Mouse (Mus musculus): ENCODE measurements around the gene Pspn. TPM values are rescaled to one million over a fixed set of nuclear protein-coding genes. Genes with fewer than 3 reads are reported as not detected.

The Pspn gene
- polyA plus RNA-seq, 1 experiment from 2014 or later: not detected

DNA sequence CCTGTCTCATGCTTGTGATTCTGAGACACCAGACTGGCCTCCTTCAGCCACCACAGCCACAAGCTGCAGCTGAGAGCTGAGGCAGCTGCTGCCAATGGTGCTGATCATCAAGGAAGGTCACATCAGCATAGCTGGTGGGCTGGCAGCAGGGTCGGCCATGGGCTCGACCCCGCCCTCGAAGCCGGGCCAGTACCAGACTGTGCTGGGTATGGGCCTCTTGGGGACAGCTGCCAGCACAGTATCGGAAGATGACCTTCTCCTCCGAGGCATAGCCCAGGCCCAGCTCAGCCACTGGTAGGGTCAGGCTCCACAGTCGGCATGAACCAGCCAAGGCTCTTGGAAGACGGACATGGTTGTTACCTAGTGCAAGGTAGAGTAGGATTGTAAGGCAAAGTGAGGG, 404 bp downstream of the Pspn start:
- Histone ChIP-seq H3K9ac (ENCODE audit: low read depth, low read length) (no peak overlapping the region), H3K27ac (ENCODE audit: low read length) (no peak overlapping the region), H3K4me2 (ENCODE audit: low read depth, low read length) (no peak overlapping the region), H3K4me3 (ENCODE audit: low read length) (no peak overlapping the region), H3K27me3 (replicated peaks; ENCODE audit: control insufficient read depth, insufficient read depth, low read length) (no peaks in the 10 kb centered on the region), H3K9me3 (ENCODE audit: control insufficient read depth, low read length) (no peaks in the 10 kb centered on the region), H3K36me3 (ENCODE audit: control insufficient read depth, insufficient read depth, low read length) (peaks cover 25% of the 10 kb centered on the region), H3K4me1 (ENCODE audit: control insufficient read depth, insufficient read depth, low read length) (0 out of 2 replicates have a peak, but pooled peaks cover 5% of the 10 kb centered on the region)
- WGBS: 93% methylated on average over 9 of the region's 9 CpGs
- ATAC-seq: no peak

- H3K36me3 ChIP-seq (ENCODE audit: control insufficient read depth, insufficient read depth, low read length): peaks cover 26% of the 10 kb centered on the region
- ATAC-seq: peak; percentile 100
- 0% methylated on average over 38 of the region's 38 CpGs for WGBS
- H3K27ac ChIP-seq (ENCODE audit: low read length): peak within 1 kb of the TSS; percentile 47; the same call in 1 of the 2 replicates
- peak within 1 kb of the TSS; percentile 75 for H3K9ac ChIP-seq (ENCODE audit: low read depth, low read length)
- H3K4me3 ChIP-seq (ENCODE audit: low read length): peak within 1 kb of the TSS; percentile 70
- H3K9me3 ChIP-seq (ENCODE audit: control insufficient read depth, low read length): no peaks in the 10 kb centered on the region
- H3K4me2 ChIP-seq (ENCODE audit: low read depth, low read length): peak within 1 kb of the TSS; percentile 76
- no peaks in the 10 kb centered on the region for H3K27me3 ChIP-seq (replicated peaks; ENCODE audit: control insufficient read depth, insufficient read depth, low read length)
- 0 out of 2 replicates have a peak, but pooled peaks cover 5% of the 10 kb centered on the region for H3K4me1 ChIP-seq (ENCODE audit: control insufficient read depth, insufficient read depth, low read length)
Observed at GRCm38 (mm10) chr17:56997029-56997667, 2.7 kb downstream of the Pspn start, which contains the start of gene Alkbh7. Alkbh7 (plus strand) TSS chr17:56997339.

GRCm38 (mm10) chr17:56996506-56996905, 3.3 kb downstream of the Pspn start:
- H3K4me2 ChIP-seq (ENCODE audit: low read depth, low read length): 0 out of 2 replicates have a peak overlapping the region, but pooled peaks have one; percentile 22
- no peaks in the 10 kb centered on the region for H3K9me3 ChIP-seq (ENCODE audit: control insufficient read depth, low read length)
- 0 out of 2 replicates have a peak, but pooled peaks cover 5% of the 10 kb centered on the region for H3K4me1 ChIP-seq (ENCODE audit: control insufficient read depth, insufficient read depth, low read length)
- H3K27ac ChIP-seq (ENCODE audit: low read length): no peak overlapping the region
- H3K36me3 ChIP-seq (ENCODE audit: control insufficient read depth, insufficient read depth, low read length): peaks cover 26% of the 10 kb centered on the region
- H3K27me3 ChIP-seq (replicated peaks; ENCODE audit: control insufficient read depth, insufficient read depth, low read length): no peaks in the 10 kb centered on the region
- H3K4me3 ChIP-seq (ENCODE audit: low read length): no peak overlapping the region; the same call in 1 of the 2 replicates
- 0 out of 2 replicates have a peak overlapping the region, but pooled peaks have one; percentile 21 for H3K9ac ChIP-seq (ENCODE audit: low read depth, low read length)
- peak; percentile 1; the same call in 1 of the 2 replicates for ATAC-seq
- 72% methylated on average over 2 of the region's 2 CpGs for WGBS

DNA sequence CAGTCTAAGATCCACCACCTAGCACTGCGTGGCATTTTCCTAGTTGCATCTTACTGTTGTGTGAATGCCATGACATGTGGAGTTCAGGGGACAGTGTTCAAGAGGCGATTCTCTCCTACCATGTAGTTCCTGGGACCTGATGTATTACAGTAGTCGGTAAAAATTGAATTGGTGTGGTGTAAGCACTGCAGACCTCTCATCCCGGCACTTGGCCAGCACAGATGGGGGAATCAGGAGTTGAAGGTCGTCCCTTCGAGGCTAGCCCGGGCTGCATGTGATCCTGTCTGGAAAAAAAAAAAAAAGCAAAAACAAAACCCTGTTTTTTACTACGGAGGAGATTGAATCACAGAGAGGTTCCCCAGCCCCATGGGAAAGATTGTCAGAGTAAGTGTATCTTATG, 4.8 kb downstream of the Pspn start:
- H3K36me3 ChIP-seq (ENCODE audit: control insufficient read depth, insufficient read depth, low read length): peaks cover 26% of the 10 kb centered on the region
- H3K4me2 ChIP-seq (ENCODE audit: low read depth, low read length): no peak overlapping the region
- ATAC-seq: no peak
- H3K9ac ChIP-seq (ENCODE audit: low read depth, low read length): no peak overlapping the region
- no peak overlapping the region for H3K4me3 ChIP-seq (ENCODE audit: low read length)
- H3K27me3 ChIP-seq (replicated peaks; ENCODE audit: control insufficient read depth, insufficient read depth, low read length): no peaks in the 10 kb centered on the region
- no peaks in the 10 kb centered on the region for H3K9me3 ChIP-seq (ENCODE audit: control insufficient read depth, low read length)
- H3K27ac ChIP-seq (ENCODE audit: low read length): no peak overlapping the region
- 89% methylated on average over 8 of the region's 8 CpGs for WGBS
- H3K4me1 ChIP-seq (ENCODE audit: control insufficient read depth, insufficient read depth, low read length): peaks cover 12% of the 10 kb centered on the region

GRCm38 (mm10) chr17:56990966-56991365, 8.9 kb downstream of the Pspn start:
- H3K9ac ChIP-seq (ENCODE audit: low read depth, low read length): peak overlapping the region; percentile 91
- WGBS: 75% methylated on average over 2 of the region's 2 CpGs
- peak overlapping the region; percentile 67 for H3K4me2 ChIP-seq (ENCODE audit: low read depth, low read length)
- H3K4me3 ChIP-seq (ENCODE audit: low read length): peak overlapping the region; percentile 82
- peaks cover 17% of the 10 kb centered on the region for H3K36me3 ChIP-seq (ENCODE audit: control insufficient read depth, insufficient read depth, low read length)
- ATAC-seq: no peak
- no peaks in the 10 kb centered on the region for H3K9me3 ChIP-seq (ENCODE audit: control insufficient read depth, low read length)
- H3K4me1 ChIP-seq (ENCODE audit: control insufficient read depth, insufficient read depth, low read length): peaks cover 8% of the 10 kb centered on the region
- H3K27ac ChIP-seq (ENCODE audit: low read length): no peak overlapping the region
- H3K27me3 ChIP-seq (replicated peaks; ENCODE audit: control insufficient read depth, insufficient read depth, low read length): no peaks in the 10 kb centered on the region

DNA sequence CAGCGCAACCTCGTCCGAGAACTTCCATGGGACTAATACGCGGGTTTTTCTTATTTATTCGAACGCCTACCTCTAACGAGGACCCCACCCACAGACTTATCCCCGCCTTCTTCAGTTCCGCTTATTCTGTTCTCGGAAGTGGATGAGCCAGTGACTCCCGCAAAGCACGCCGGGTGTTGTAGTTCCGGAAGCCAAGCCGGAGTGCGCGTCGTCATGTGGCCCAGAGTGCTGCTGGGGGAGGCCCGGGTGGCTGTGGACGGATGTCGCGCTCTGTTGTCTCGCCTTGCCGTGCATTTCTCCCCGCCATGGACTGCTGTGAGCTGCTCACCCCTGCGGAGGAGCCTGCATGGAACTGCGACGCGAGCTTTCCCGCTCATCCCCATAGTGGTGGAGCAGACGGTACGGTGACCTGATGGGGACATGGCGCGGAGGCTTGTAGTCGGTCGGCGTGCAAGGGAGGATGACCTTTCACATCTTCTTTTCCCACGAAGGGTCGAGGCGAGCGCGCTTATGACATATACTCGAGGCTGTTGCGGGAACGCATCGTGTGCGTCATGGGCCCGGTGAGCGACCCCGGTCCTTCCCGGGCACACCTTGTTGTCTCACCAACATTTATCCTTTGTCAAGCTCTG, 9.6 kb downstream of the Pspn start, which contains the start of gene Clpp:
Gene Clpp, plus strand, starts transcription at position 191 of the 632 bp plus-strand sequence.
- peak within 1 kb of the TSS; percentile 69 for H3K27ac ChIP-seq (ENCODE audit: low read length)
- H3K4me3 ChIP-seq (ENCODE audit: low read length): peak within 1 kb of the TSS; percentile 82
- peak within 1 kb of the TSS; percentile 67 for H3K4me2 ChIP-seq (ENCODE audit: low read depth, low read length)
- no peaks in the 10 kb centered on the region for H3K27me3 ChIP-seq (replicated peaks; ENCODE audit: control insufficient read depth, insufficient read depth, low read length)
- peak within 1 kb of the TSS; percentile 91 for H3K9ac ChIP-seq (ENCODE audit: low read depth, low read length)
- peaks cover 11% of the 10 kb centered on the region for H3K36me3 ChIP-seq (ENCODE audit: control insufficient read depth, insufficient read depth, low read length)
- WGBS: under 1% methylated on average over 52 of the region's 52 CpGs
- no peaks in the 10 kb centered on the region for H3K9me3 ChIP-seq (ENCODE audit: control insufficient read depth, low read length)
- peak; percentile 98 for ATAC-seq
- peaks cover 8% of the 10 kb centered on the region for H3K4me1 ChIP-seq (ENCODE audit: control insufficient read depth, insufficient read depth, low read length)

- Histone ChIP-seq H3K4me3 (ENCODE audit: low read length) (peak overlapping the region; percentile 82), H3K27me3 (replicated peaks; ENCODE audit: control insufficient read depth, insufficient read depth, low read length) (no peaks in the 10 kb centered on the region), H3K27ac (ENCODE audit: low read length) (peak overlapping the region; percentile 69), H3K4me2 (ENCODE audit: low read depth, low read length) (peak overlapping the region; percentile 64), H3K9me3 (ENCODE audit: control insufficient read depth, low read length) (no peaks in the 10 kb centered on the region), H3K36me3 (ENCODE audit: control insufficient read depth, insufficient read depth, low read length) (peaks cover 11% of the 10 kb centered on the region), H3K9ac (ENCODE audit: low read depth, low read length) (peak overlapping the region; percentile 91), H3K4me1 (ENCODE audit: control insufficient read depth, insufficient read depth, low read length) (peaks cover 9% of the 10 kb centered on the region)
- 2% methylated on average over 25 of the region's 25 CpGs for WGBS
- ATAC-seq: peak; percentile 94
Observed at GRCm38 (mm10) chr17:56989467-56990114, 10.2 kb downstream of the Pspn start.

- Histone ChIP-seq H3K27ac (ENCODE audit: low read length) (no peak overlapping the region), H3K4me3 (ENCODE audit: low read length) (peak overlapping the region; percentile 82), H3K27me3 (replicated peaks; ENCODE audit: control insufficient read depth, insufficient read depth, low read length) (no peaks in the 10 kb centered on the region), H3K36me3 (ENCODE audit: control insufficient read depth, insufficient read depth, low read length) (peaks cover 11% of the 10 kb centered on the region), H3K4me2 (ENCODE audit: low read depth, low read length) (peak overlapping the region; percentile 64), H3K4me1 (ENCODE audit: control insufficient read depth, insufficient read depth, low read length) (peaks cover 9% of the 10 kb centered on the region), H3K9ac (ENCODE audit: low read depth, low read length) (peak overlapping the region; percentile 91; the same call in 1 of the 2 replicates), H3K9me3 (ENCODE audit: control insufficient read depth, low read length) (no peaks in the 10 kb centered on the region)
- no peak for ATAC-seq
- 73% methylated on average over 7 of the region's 7 CpGs for WGBS
Observed at GRCm38 (mm10) chr17:56988921-56989430, 10.8 kb downstream of the Pspn start.

DNA sequence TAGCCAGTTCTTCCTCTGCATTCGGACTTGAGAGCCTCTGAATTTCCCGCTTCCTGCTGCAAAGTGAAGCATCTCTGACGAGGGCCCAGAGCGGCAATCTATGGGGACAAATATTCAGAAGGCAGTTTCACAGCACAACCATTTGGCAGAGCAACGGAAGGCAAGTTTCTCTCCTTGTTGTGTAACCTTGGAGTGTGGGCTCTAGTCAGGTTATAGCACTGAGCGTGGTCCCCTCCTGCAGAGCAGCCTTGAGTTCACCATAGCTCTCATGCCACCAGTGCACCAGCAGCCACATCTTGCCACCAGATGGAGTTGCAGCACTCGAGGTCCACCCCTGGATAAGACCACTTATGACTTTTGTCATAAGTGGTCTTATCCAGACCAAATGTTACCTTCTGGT, 11.4 kb downstream of the Pspn start:
- no peak overlapping the region for H3K27ac ChIP-seq (ENCODE audit: low read length)
- no peak overlapping the region for H3K4me2 ChIP-seq (ENCODE audit: low read depth, low read length)
- WGBS: 90% methylated on average over 7 of the region's 7 CpGs
- ATAC-seq: no peak
- no peak overlapping the region for H3K9ac ChIP-seq (ENCODE audit: low read depth, low read length)
- H3K36me3 ChIP-seq (ENCODE audit: control insufficient read depth, insufficient read depth, low read length): peaks cover 6% of the 10 kb centered on the region
- H3K9me3 ChIP-seq (ENCODE audit: control insufficient read depth, low read length): no peaks in the 10 kb centered on the region
- H3K4me1 ChIP-seq (ENCODE audit: control insufficient read depth, insufficient read depth, low read length): peaks cover 9% of the 10 kb centered on the region
- H3K27me3 ChIP-seq (replicated peaks; ENCODE audit: control insufficient read depth, insufficient read depth, low read length): no peaks in the 10 kb centered on the region
- no peak overlapping the region for H3K4me3 ChIP-seq (ENCODE audit: low read length)
